ENCODE assay signal across 8 mouse cellular contexts in the genomic region with DNA sequence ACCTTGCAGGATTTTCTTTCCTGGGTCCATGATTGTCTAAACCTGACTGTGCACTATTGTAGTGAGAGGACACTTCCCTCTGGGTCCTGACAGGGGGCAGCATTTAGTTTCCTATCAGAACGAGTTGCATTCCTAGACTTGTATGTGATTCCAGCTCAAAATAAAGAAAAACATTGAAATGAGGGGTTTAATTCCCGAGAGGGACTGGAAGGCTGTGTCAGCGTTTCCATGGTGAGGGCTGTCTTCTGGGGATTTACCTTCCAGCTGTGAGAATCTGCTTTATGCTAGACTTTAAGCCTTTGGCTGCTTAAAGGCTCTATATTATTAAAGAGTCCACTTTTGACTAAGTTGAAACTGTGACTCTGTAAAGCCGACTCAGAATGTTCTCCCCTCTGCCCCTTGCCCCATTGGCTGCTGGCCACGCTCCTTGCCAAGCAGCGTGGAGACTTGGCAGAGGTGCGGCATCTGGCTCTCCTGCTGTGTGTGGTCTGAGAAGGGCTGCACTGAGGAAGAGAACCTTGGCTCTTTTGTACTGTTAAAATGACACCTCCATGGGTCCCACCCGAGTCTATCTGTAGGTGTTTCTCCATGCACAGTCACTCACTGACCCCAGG. TPM values are rescaled to one million over a fixed set of nuclear protein-coding genes. Genes with fewer than 3 reads are reported as not detected.
DNase-seq lines count a peak whose midpoint lies in the region; ATAC-seq and TF ChIP-seq lines count a peak whose summit lies in the region.

No protein-coding gene starts in this region.

- H3K9ac ChIP-seq in intestine, postnatal 0 days (ENCODE audit: low read depth, low read length): no peak overlapping the region

- no peak overlapping the region; the same call in 1 of the 2 replicates for H3K4me2 ChIP-seq in intestine, postnatal 0 days (replicated peaks; ENCODE audit: low read depth)

- 20% methylated on average over 8 of the region's 8 CpGs for WGBS in intestine, postnatal 0 days
- 13% methylated on average over 8 of the region's 8 CpGs for WGBS in lung, adult 2 months

- DNase-seq in 416B (ENCODE audit: low read depth): peak; percentile 48
- DNase-seq in Muller cell, postnatal 12 days (ENCODE audit: inconsistent ontology term): peak; percentile 75
- DNase-seq in gastrocnemius, postnatal 36 days: peak; percentile 38 to 56
- peak; percentile 37 for DNase-seq in lung, adult 2 months
- DNase-seq in retina, embryonic 14.5 days (ENCODE audit: low spot score): peak; percentile 83
- DNase-seq in natural killer cell, adult 2 months (ENCODE audit: low spot score in 2 of 2): no peak

- TF ChIP-seq POLR2A in cortical plate, adult 2 months (IDR thresholded peaks at IDR 0.05; ENCODE audit: extremely low read depth, insufficient read depth, low read length): no peak
- no peak for TF ChIP-seq POLR2A in lung, adult 2 months (IDR thresholded peaks at IDR 0.05; ENCODE audit: borderline replicate concordance, extremely low read depth, low read depth, low read length)

- no peaks in the 10 kb centered on the region for H3K9me3 ChIP-seq in intestine, postnatal 0 days (ENCODE audit: control insufficient read depth)

- H3K4me1 ChIP-seq in cortical plate, adult 2 months (ENCODE audit: control insufficient read depth, insufficient read depth, low read length): peaks cover 2% of the 10 kb centered on the region; the same call in 1 of the 2 replicates
- H3K4me1 ChIP-seq in intestine, postnatal 0 days (replicated peaks; ENCODE audit: control insufficient read depth, insufficient read depth, low read length): no peaks in the 10 kb centered on the region
- peaks cover 24% of the 10 kb centered on the region for H3K4me1 ChIP-seq in lung, adult 2 months (ENCODE audit: control insufficient read depth, insufficient read depth, low read length)

- no peak for ATAC-seq in intestine, postnatal 0 days

- H3K27me3 ChIP-seq in intestine, postnatal 0 days (replicated peaks; ENCODE audit: control insufficient read depth, insufficient read depth, low read length): no peaks in the 10 kb centered on the region

- peak; percentile 83 for TF ChIP-seq CTCF in cortical plate, adult 2 months (IDR thresholded peaks at IDR 0.05; ENCODE audit: extremely low read depth, insufficient read depth, low read length)
- TF ChIP-seq CTCF in intestine, postnatal 0 days (IDR thresholded peaks at IDR 0.05; ENCODE audit: low read depth): peak; percentile 85
- peak; percentile 42 for TF ChIP-seq CTCF in lung, adult 2 months (IDR thresholded peaks at IDR 0.05; ENCODE audit: insufficient read depth, low read length)

- H3K4me3 ChIP-seq in cortical plate, adult 2 months (ENCODE audit: insufficient read depth, low read length): no peak overlapping the region
- H3K4me3 ChIP-seq in intestine, postnatal 0 days (ENCODE audit: low read depth, low read length): no peak overlapping the region
- no peak overlapping the region for H3K4me3 ChIP-seq in lung, adult 2 months (replicated peaks; ENCODE audit: extremely low read depth, low read depth, low read length)

- no peaks in the 10 kb centered on the region for H3K36me3 ChIP-seq in intestine, postnatal 0 days (ENCODE audit: control insufficient read depth, insufficient read depth)

- H3K27ac ChIP-seq in cortical plate, adult 2 months (ENCODE audit: insufficient read depth, low read length): no peak overlapping the region
- H3K27ac ChIP-seq in intestine, postnatal 0 days (ENCODE audit: low read depth, low read length): no peak overlapping the region; the same call in 1 of the 2 replicates

- intact Hi-C loops in gastrocnemius, postnatal 36 days (cut with DNase I): loop anchor here (2.0 to 10.0 kb wide), 2 partner anchors 166 to 296 kb away; no protein-coding TSS in a partner anchor

RNA-seq across cellular contexts. Expression of a gene that starts 22.0 kb away (rescaled TPM):
- 30.0 and 31.4 TPM in 2 replicates for polyA plus RNA-seq in cortical plate, adult 2 months (2012; rRNA removed)
- total RNA-seq in gastrocnemius, postnatal 36 days (2021): 10 to 100 TPM; 10.4 to 11.8 TPM
- 5.7 and 7.3 TPM in 2 replicates for polyA plus RNA-seq in intestine, postnatal 0 days (2015; fragmentation: Nextera tagmentation; extraction: Ambion mirVana)
- 14.5 and 14.8 TPM in 2 replicates for polyA plus RNA-seq in lung, adult 2 months (2012; rRNA removed)

Comparison
In these comparisons a context has a peak if more than half of its experiments do, and no peak if none do; other contexts are left out.
1. DNase-seq: peak in 416B (single experiment), Muller cell, postnatal 12 days (single experiment), gastrocnemius, postnatal 36 days (2 of 2), lung, adult 2 months (single experiment) and retina, embryonic 14.5 days (single experiment); none in natural killer cell, adult 2 months (0 of 2).
2. Peak in every context shown above with its lines, with median percentiles within 50 percentile points of each other: CTCF ChIP-seq.